In genomic region chr11:68897120-68897519, GRCm38 (mm10) we compare ENCODE assay signal across 11 mouse cellular contexts. TPM values are rescaled to one million over a fixed set of nuclear protein-coding genes. Genes with fewer than 3 reads are reported as not detected.
DNase-seq lines count a peak whose midpoint lies in the region; ATAC-seq and TF ChIP-seq lines count a peak whose summit lies in the region.
"Had no signal": no experiment of that assay in that cellular context is flagged by ENCODE, and none has a peak within 500 bp of the region (broad histone marks: within the 10 kb centered on the region; RNA-seq: fewer than 3 reads in every experiment).

No protein-coding gene starts in this region.

- H3K27ac ChIP-seq in midbrain, postnatal 0 days (ENCODE audit: low read depth, low read length) = no peak overlapping the region
- no peak overlapping the region for H3K27ac ChIP-seq in midbrain, embryonic 16.5 days (ENCODE audit: low read length)
- H3K27ac ChIP-seq: heart, embryonic 15.5 days had no signal

- DNase-seq in adrenal gland, postnatal 10 days = peak; percentile 30
- DNase-seq in adrenal gland, adult 2 months = no peak
- peak; percentile 32 for DNase-seq in midbrain, postnatal 0 days (ENCODE audit: low spot score)
- DNase-seq in kidney, postnatal 14 days = peak; percentile 54
- DNase-seq in gastrocnemius, postnatal 4 days (ENCODE audit: low spot score in 2 of 2) = no peak
- no peak for DNase-seq in urinary bladder, adult 2 months (ENCODE audit: low spot score)

- WGBS in midbrain, postnatal 0 days = 52% methylated on average over 4 of the region's 4 CpGs
- 42% methylated on average over 4 of the region's 4 CpGs for WGBS in midbrain, embryonic 16.5 days

- peaks cover 5% of the 10 kb centered on the region; the same call in 1 of the 2 replicates for H3K27me3 ChIP-seq in midbrain, postnatal 0 days (ENCODE audit: insufficient read depth, low read length)
- no peaks in the 10 kb centered on the region for H3K27me3 ChIP-seq in midbrain, embryonic 16.5 days (ENCODE audit: control insufficient read depth, insufficient read depth, low read depth, low read length)

- H3K9me3 ChIP-seq in midbrain, postnatal 0 days (ENCODE audit: low read length) = no peaks in the 10 kb centered on the region
- no peaks in the 10 kb centered on the region for H3K9me3 ChIP-seq in midbrain, embryonic 16.5 days (replicated peaks; ENCODE audit: control insufficient read depth, low read length, poor library complexity, severe bottlenecking)
- H3K9me3 ChIP-seq: heart, embryonic 15.5 days had no signal

- no peaks in the 10 kb centered on the region for H3K36me3 ChIP-seq in midbrain, postnatal 0 days (ENCODE audit: insufficient read depth, low read length)
- no peaks in the 10 kb centered on the region for H3K36me3 ChIP-seq in midbrain, embryonic 16.5 days (ENCODE audit: control insufficient read depth, insufficient read depth, low read length)
- H3K36me3 ChIP-seq: heart, embryonic 15.5 days had no signal

- peak; percentile 78 for TF ChIP-seq CTCF in midbrain, postnatal 0 days (IDR thresholded peaks at IDR 0.05)

- H3K4me2 ChIP-seq in midbrain, postnatal 0 days (ENCODE audit: low read depth, low read length, poor library complexity, severe bottlenecking) = no peak overlapping the region
- no peak overlapping the region for H3K4me2 ChIP-seq in midbrain, embryonic 16.5 days (ENCODE audit: low read length)
- H3K4me2 ChIP-seq: heart, embryonic 15.5 days had no signal

- H3K4me3 ChIP-seq in midbrain, postnatal 0 days (ENCODE audit: low read depth, low read length) = no peak overlapping the region
- H3K4me3 ChIP-seq in midbrain, embryonic 16.5 days (ENCODE audit: low read depth, low read length) = no peak overlapping the region
- H3K4me3 ChIP-seq: heart, embryonic 15.5 days; myocyte had no signal

- no peak overlapping the region for H3K9ac ChIP-seq in midbrain, postnatal 0 days (replicated peaks; ENCODE audit: low read length, poor library complexity, severe bottlenecking)
- H3K9ac ChIP-seq in midbrain, embryonic 16.5 days (ENCODE audit: low read depth, low read length) = no peak overlapping the region
- H3K9ac ChIP-seq: heart, embryonic 15.5 days had no signal

- ATAC-seq in midbrain, postnatal 0 days (ENCODE audit: low FRiP score) = no peak
- ATAC-seq in midbrain, embryonic 16.5 days = no peak
- ATAC-seq in neutrophil, adult 5-6 weeks (ENCODE audit: extremely low read depth, insufficient number of reproducible peaks, low FRiP score, poor library complexity, severe bottlenecking) = peak; percentile 47; the same call in 1 of the 2 replicates

- H3K4me1 ChIP-seq in midbrain, postnatal 0 days (ENCODE audit: insufficient read depth, low read length) = no peaks in the 10 kb centered on the region
- no peaks in the 10 kb centered on the region for H3K4me1 ChIP-seq in midbrain, embryonic 16.5 days (ENCODE audit: control insufficient read depth, insufficient read depth, low read length)

RNA-seq across cellular contexts. Expression of gene Rpl26, which starts 4.3 kb away (rescaled TPM):
- total RNA-seq in adrenal gland, postnatal 10 days (2021) = 1,000 to 10,000 TPM; 1,288 to 1,295 TPM
- total RNA-seq in adrenal gland, adult 2 months (2021) = 1,000 to 10,000 TPM; 1,114 to 1,327 TPM
- 146 and 179 TPM in 2 replicates for polyA plus RNA-seq in adrenal gland, adult 2 months (2012; rRNA removed)
- 1,124 and 1,179 TPM in 2 replicates for total RNA-seq in midbrain, postnatal 0 days (2014; rRNA removed)
- polyA plus RNA-seq in midbrain, postnatal 0 days (2015; fragmentation: Nextera tagmentation; extraction: Ambion mirVana) = 561 and 573 TPM in 2 replicates
- 508 and 533 TPM in 2 replicates for polyA plus RNA-seq in midbrain, embryonic 16.5 days (2015; fragmentation: Nextera tagmentation; extraction: Ambion mirVana)
- total RNA-seq in neutrophil, adult 5-6 weeks (2017) = 2,315 and 2,386 TPM in 2 replicates
- 1,000 to 10,000 TPM; 1,219 to 1,338 TPM for total RNA-seq in gastrocnemius, postnatal 4 days (2021)
- 3,701 and 3,960 TPM in 2 replicates for polyA plus RNA-seq in urinary bladder, adult 2 months (2012; rRNA removed)

RNA-seq across cellular contexts. Expression of gene Rnf222, which starts 8.8 kb away (rescaled TPM):
- under 1 TPM; 0.09 to 0.12 TPM for total RNA-seq in adrenal gland, postnatal 10 days (2021)
- total RNA-seq in adrenal gland, adult 2 months (2021) = under 1 TPM in 1 of 2 experiments, not detected in 1; 0.09 TPM
- polyA plus RNA-seq in adrenal gland, adult 2 months (2012; rRNA removed) = 0.23 and 0.39 TPM in 2 replicates
- 0.11 TPM in 1 of 2 replicates, not detected in the other for total RNA-seq in midbrain, postnatal 0 days (2014; rRNA removed)
- polyA plus RNA-seq in midbrain, postnatal 0 days (2015; fragmentation: Nextera tagmentation; extraction: Ambion mirVana) = not detected in 2 replicates
- not detected in 2 replicates for polyA plus RNA-seq in midbrain, embryonic 16.5 days (2015; fragmentation: Nextera tagmentation; extraction: Ambion mirVana)
- not detected in 2 replicates for total RNA-seq in neutrophil, adult 5-6 weeks (2017)
- under 1 TPM in 1 of 2 experiments, not detected in 1; 0.07 TPM for total RNA-seq in gastrocnemius, postnatal 4 days (2021)
- polyA plus RNA-seq in urinary bladder, adult 2 months (2012; rRNA removed) = 0.01 TPM in 1 of 2 replicates, not detected in the other
- polyA plus RNA-seq: myocyte had no signal

RNA-seq across cellular contexts. Expression of gene Ndel1, which starts 25.5 kb away (rescaled TPM):
- 10 to 100 TPM; 57.2 to 72.8 TPM for total RNA-seq in adrenal gland, postnatal 10 days (2021)
- 10 to 100 TPM; 60.6 to 98.0 TPM for total RNA-seq in adrenal gland, adult 2 months (2021)
- 156 and 186 TPM in 2 replicates for polyA plus RNA-seq in adrenal gland, adult 2 months (2012; rRNA removed)
- total RNA-seq in midbrain, postnatal 0 days (2014; rRNA removed) = 88.0 and 114 TPM in 2 replicates
- polyA plus RNA-seq in midbrain, postnatal 0 days (2015; fragmentation: Nextera tagmentation; extraction: Ambion mirVana) = 106 and 112 TPM in 2 replicates
- 108 TPM in 2 replicates for polyA plus RNA-seq in midbrain, embryonic 16.5 days (2015; fragmentation: Nextera tagmentation; extraction: Ambion mirVana)
- 179 and 227 TPM in 2 replicates for total RNA-seq in neutrophil, adult 5-6 weeks (2017)
- total RNA-seq in gastrocnemius, postnatal 4 days (2021) = 10 to 100 TPM; 76.4 to 86.4 TPM
- polyA plus RNA-seq in urinary bladder, adult 2 months (2012; rRNA removed) = 68.6 and 78.7 TPM in 2 replicates

RNA-seq across cellular contexts. Expression of gene Odf4, which starts 29.8 kb away (rescaled TPM):
- total RNA-seq in adrenal gland, postnatal 10 days (2021) = under 1 TPM; 0.27 to 0.60 TPM
- total RNA-seq in adrenal gland, adult 2 months (2021) = not detected
- polyA plus RNA-seq in adrenal gland, adult 2 months (2012; rRNA removed) = not detected in 2 replicates
- total RNA-seq in midbrain, postnatal 0 days (2014; rRNA removed) = 1.5 and 4.3 TPM in 2 replicates
- polyA plus RNA-seq in midbrain, postnatal 0 days (2015; fragmentation: Nextera tagmentation; extraction: Ambion mirVana) = 0.52 and 2.2 TPM in 2 replicates
- polyA plus RNA-seq in midbrain, embryonic 16.5 days (2015; fragmentation: Nextera tagmentation; extraction: Ambion mirVana) = 0.68 and 1.3 TPM in 2 replicates
- not detected in 2 replicates for total RNA-seq in neutrophil, adult 5-6 weeks (2017)
- not detected for total RNA-seq in gastrocnemius, postnatal 4 days (2021)
- not detected in 2 replicates for polyA plus RNA-seq in urinary bladder, adult 2 months (2012; rRNA removed)
- total RNA-seq: ES-E14 had no signal
- polyA plus RNA-seq: heart, embryonic 15.5 days; myocyte had no signal

Comparison
In these comparisons a context has a peak if more than half of its experiments do, and no peak if none do; other contexts are left out.
1. DNase-seq: peak in adrenal gland, postnatal 10 days (single experiment), midbrain, postnatal 0 days (single experiment) and kidney, postnatal 14 days (single experiment); none in adrenal gland, adult 2 months (single experiment), gastrocnemius, postnatal 4 days (0 of 2) and urinary bladder, adult 2 months (single experiment).